Mouse (Mus musculus): ENCODE measurements at regions not wholly inside any gene's neighbourhood (a gene's known extent, or its start where the extent isn't known, plus 50 kb on each side); places are given as distances from the start of the nearest gene placed in this dataset.

DNA sequence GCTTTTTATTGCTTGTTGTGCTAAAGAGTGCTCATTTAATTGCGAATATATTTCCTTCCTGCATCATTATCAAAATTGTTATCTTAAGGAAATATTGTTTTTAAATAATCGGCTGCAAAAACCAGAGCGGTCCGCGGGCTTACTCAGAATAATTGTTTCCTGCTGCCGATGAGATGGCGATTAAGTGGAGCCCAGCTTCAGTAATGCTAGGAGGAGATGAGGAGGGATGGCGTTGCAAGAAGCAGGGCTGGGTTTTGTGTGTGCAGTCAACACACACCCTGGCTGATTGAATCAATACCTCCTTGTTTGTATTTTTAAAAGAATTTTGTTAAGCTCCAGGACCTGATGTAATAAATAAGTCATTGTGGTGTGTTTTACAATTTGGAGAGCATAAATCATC, 331.2 kb downstream of the Setd4 start:
- no peak for TF ChIP-seq CTCF (IDR thresholded peaks at IDR 0.05; ENCODE audit: low read depth, low read length)
- TF ChIP-seq POLR2A (IDR thresholded peaks at IDR 0.05; ENCODE audit: insufficient read depth, low read length) = no peak
- TF ChIP-seq EP300 (IDR thresholded peaks at IDR 0.05; ENCODE audit: insufficient read depth, low read depth, low read length) = no peak
- Histone ChIP-seq H3K27ac (ENCODE audit: insufficient read depth, low read length) (no peak overlapping the region), H3K9me3 (replicated peaks; ENCODE audit: control insufficient read depth, insufficient read depth, low read length, poor library complexity, severe bottlenecking) (no peaks in the 10 kb centered on the region), H3K4me1 (ENCODE audit: control insufficient read depth, insufficient read depth, low read length) (no peaks in the 10 kb centered on the region), H3K4me3 (ENCODE audit: low read depth, low read length) (no peak overlapping the region), H3K36me3 (ENCODE audit: control insufficient read depth, insufficient read depth, low read length, poor library complexity, severe bottlenecking) (no peaks in the 10 kb centered on the region), H3K27me3 (ENCODE audit: control insufficient read depth, insufficient read depth, low read length, poor library complexity, severe bottlenecking) (no peaks in the 10 kb centered on the region; the same call in 1 of the 2 replicates), H3K9ac (ENCODE audit: low read depth, poor library complexity, severe bottlenecking) (no peak overlapping the region)

DNA sequence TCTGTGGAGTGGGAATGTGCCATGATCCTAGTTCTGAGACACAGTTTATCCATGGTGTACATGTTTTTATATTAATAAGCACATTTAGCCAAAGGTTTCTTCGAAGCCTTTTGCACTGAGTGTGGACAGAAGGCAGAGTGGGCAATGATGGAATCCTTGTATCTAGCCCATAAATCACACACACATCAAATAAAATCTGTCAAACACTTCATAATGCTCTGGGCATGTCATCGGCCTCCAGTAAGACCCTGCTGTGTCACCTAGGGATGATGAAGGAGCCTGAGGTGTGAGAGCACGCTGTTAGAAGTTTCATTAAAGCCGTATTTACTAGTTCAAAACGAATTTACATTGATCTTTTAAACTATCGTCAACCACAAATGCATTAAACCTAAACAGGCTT, 331.7 kb downstream of the Setd4 start:
- no peak overlapping the region for H3K9ac ChIP-seq (ENCODE audit: low read depth, poor library complexity, severe bottlenecking)
- no peak overlapping the region for H3K27ac ChIP-seq (ENCODE audit: insufficient read depth, low read length)
- no peaks in the 10 kb centered on the region for H3K9me3 ChIP-seq (replicated peaks; ENCODE audit: control insufficient read depth, insufficient read depth, low read length, poor library complexity, severe bottlenecking)
- no peaks in the 10 kb centered on the region for H3K4me1 ChIP-seq (ENCODE audit: control insufficient read depth, insufficient read depth, low read length)
- no peaks in the 10 kb centered on the region; the same call in 1 of the 2 replicates for H3K27me3 ChIP-seq (ENCODE audit: control insufficient read depth, insufficient read depth, low read length, poor library complexity, severe bottlenecking)
- H3K36me3 ChIP-seq (ENCODE audit: control insufficient read depth, insufficient read depth, low read length, poor library complexity, severe bottlenecking) = no peaks in the 10 kb centered on the region
- H3K4me3 ChIP-seq (ENCODE audit: low read depth, low read length) = no peak overlapping the region
- TF ChIP-seq CTCF (IDR thresholded peaks at IDR 0.05; ENCODE audit: low read depth, low read length) (no peak), POLR2A (IDR thresholded peaks at IDR 0.05; ENCODE audit: insufficient read depth, low read length) (no peak), EP300 (IDR thresholded peaks at IDR 0.05; ENCODE audit: insufficient read depth, low read depth, low read length) (no peak)

DNA sequence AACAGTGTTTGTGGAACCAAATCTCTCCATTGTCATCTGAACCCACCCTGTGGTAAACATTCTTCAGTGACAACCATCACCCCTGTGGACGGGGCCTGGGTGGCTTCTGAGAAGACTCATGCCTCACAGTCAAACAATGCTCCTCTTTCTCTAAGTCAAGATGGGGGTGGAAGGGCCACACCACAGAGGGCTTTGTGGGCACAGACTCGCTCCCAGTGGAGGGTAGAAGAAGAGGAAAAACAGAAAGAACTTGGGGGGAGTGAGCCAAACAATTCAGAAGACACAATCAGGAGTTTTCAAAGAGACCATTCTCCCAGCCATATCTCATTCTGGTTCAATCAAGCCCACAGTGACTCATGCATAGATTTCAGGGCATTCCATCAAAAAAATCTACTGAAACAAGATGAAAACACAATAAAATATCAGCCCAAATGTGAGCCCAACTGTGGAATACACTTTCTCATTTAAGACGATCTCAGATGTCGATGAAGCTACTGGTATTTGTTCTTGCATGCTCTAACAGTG, 339.7 kb downstream of the Setd4 start:
- Histone ChIP-seq H3K36me3 (ENCODE audit: control insufficient read depth, insufficient read depth, low read length, poor library complexity, severe bottlenecking) (no peaks in the 10 kb centered on the region), H3K27ac (ENCODE audit: insufficient read depth, low read length) (no peak overlapping the region), H3K27me3 (ENCODE audit: control insufficient read depth, insufficient read depth, low read length, poor library complexity, severe bottlenecking) (no peaks in the 10 kb centered on the region), H3K9me3 (replicated peaks; ENCODE audit: control insufficient read depth, insufficient read depth, low read length, poor library complexity, severe bottlenecking) (no peaks in the 10 kb centered on the region), H3K9ac (ENCODE audit: low read depth, poor library complexity, severe bottlenecking) (no peak overlapping the region), H3K4me1 (ENCODE audit: control insufficient read depth, insufficient read depth, low read length) (no peaks in the 10 kb centered on the region), H3K4me3 (ENCODE audit: low read depth, low read length) (no peak overlapping the region)
- TF ChIP-seq EP300 (IDR thresholded peaks at IDR 0.05; ENCODE audit: insufficient read depth, low read depth, low read length) = no peak
- TF ChIP-seq POLR2A (IDR thresholded peaks at IDR 0.05; ENCODE audit: insufficient read depth, low read length) = no peak
- TF ChIP-seq CTCF (IDR thresholded peaks at IDR 0.05; ENCODE audit: low read depth, low read length) = no peak

DNA sequence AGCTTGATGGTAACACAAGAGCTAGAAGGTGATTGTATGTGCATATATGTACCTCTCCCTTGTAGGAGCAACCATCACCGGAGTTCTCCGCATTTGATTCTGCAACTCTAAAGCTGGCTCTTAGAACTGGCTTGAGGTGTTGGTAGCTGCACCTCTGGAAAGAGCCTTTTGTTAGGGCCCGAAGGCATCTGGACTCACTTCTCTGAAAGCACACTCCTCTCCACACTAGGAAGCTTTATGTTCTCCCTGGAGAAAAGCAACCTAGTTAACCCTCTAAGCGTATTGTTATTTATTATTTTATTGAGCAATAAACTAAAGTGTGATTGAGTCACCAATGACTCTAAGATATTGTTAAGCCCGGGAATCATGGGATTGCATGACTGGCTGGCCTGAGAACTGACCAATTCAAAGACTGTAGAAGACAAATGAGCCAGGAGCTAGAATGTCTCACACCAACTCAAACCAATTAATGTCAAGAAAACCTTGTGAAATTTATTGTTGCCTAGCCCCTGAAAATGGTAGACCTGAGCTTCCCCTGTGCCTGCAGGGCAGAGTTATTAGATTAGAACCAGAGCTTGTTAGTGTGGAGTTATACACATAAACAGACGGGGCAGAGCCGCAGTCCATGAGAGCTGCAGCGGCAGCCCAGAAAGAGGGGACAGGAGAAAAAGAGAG, 340.6 kb downstream of the Setd4 start:
- no peaks in the 10 kb centered on the region for H3K27me3 ChIP-seq (ENCODE audit: control insufficient read depth, insufficient read depth, low read length, poor library complexity, severe bottlenecking)
- H3K4me3 ChIP-seq (ENCODE audit: low read depth, low read length) = no peak overlapping the region
- H3K4me1 ChIP-seq (ENCODE audit: control insufficient read depth, insufficient read depth, low read length) = no peaks in the 10 kb centered on the region
- TF ChIP-seq POLR2A (IDR thresholded peaks at IDR 0.05; ENCODE audit: insufficient read depth, low read length) = no peak
- no peak for TF ChIP-seq CTCF (IDR thresholded peaks at IDR 0.05; ENCODE audit: low read depth, low read length)
- TF ChIP-seq EP300 (IDR thresholded peaks at IDR 0.05; ENCODE audit: insufficient read depth, low read depth, low read length) = no peak
- H3K27ac ChIP-seq (ENCODE audit: insufficient read depth, low read length) = no peak overlapping the region
- H3K9me3 ChIP-seq (replicated peaks; ENCODE audit: control insufficient read depth, insufficient read depth, low read length, poor library complexity, severe bottlenecking) = no peaks in the 10 kb centered on the region
- H3K36me3 ChIP-seq (ENCODE audit: control insufficient read depth, insufficient read depth, low read length, poor library complexity, severe bottlenecking) = no peaks in the 10 kb centered on the region
- H3K9ac ChIP-seq (ENCODE audit: low read depth, poor library complexity, severe bottlenecking) = no peak overlapping the region

DNA sequence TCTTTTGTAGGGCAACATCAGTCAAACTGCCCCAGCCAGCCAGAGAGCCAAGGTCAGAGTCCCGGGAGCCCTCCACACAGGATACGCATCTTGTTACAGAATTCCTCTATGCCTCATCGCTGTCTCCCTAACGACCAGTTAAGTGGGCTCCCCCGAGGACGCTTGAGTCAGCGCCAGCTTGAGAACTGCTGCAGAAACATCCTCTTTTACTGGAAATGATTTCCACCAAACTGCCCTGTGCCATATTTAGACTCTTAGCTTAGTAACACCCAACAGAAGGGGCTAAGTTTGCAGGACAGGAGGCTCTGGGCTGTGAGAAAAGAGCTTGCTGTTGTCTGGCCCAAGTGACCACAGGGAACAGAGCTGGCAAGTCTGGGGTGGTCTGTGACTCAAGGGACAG, 357.0 kb downstream of the Setd4 start:
- Histone ChIP-seq H3K4me3 (ENCODE audit: low read depth, low read length) (no peak overlapping the region), H3K9ac (ENCODE audit: low read depth, poor library complexity, severe bottlenecking) (no peak overlapping the region), H3K27me3 (ENCODE audit: control insufficient read depth, insufficient read depth, low read length, poor library complexity, severe bottlenecking) (no peaks in the 10 kb centered on the region; the same call in 1 of the 2 replicates), H3K9me3 (replicated peaks; ENCODE audit: control insufficient read depth, insufficient read depth, low read length, poor library complexity, severe bottlenecking) (no peaks in the 10 kb centered on the region), H3K27ac (ENCODE audit: insufficient read depth, low read length) (no peak overlapping the region), H3K36me3 (ENCODE audit: control insufficient read depth, insufficient read depth, low read length, poor library complexity, severe bottlenecking) (no peaks in the 10 kb centered on the region), H3K4me1 (ENCODE audit: control insufficient read depth, insufficient read depth, low read length) (no peaks in the 10 kb centered on the region)
- TF ChIP-seq POLR2A (IDR thresholded peaks at IDR 0.05; ENCODE audit: insufficient read depth, low read length) (no peak), CTCF (IDR thresholded peaks at IDR 0.05; ENCODE audit: low read depth, low read length) (no peak), EP300 (IDR thresholded peaks at IDR 0.05; ENCODE audit: insufficient read depth, low read depth, low read length) (no peak)

DNA sequence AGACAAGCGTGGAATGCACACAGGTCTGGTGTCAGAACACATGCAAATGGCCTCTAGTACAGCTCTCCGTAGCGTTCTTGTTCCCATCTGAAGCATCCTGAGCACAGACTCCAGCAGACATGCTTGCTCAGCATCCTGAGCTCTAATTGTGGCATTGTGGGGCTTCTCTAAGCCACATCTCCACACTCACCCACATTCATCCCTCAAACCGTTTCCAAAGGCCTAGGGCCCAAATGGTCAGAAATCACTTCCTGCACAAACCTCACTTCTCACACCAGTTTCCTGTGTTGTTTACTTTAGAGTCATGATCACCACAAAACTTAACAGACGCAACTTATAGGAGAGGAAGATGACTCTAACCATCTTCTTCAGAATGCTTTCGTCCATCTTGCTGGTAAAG, 358.1 kb downstream of the Setd4 start:
- no peak for TF ChIP-seq CTCF (IDR thresholded peaks at IDR 0.05; ENCODE audit: low read depth, low read length)
- no peak for TF ChIP-seq EP300 (IDR thresholded peaks at IDR 0.05; ENCODE audit: insufficient read depth, low read depth, low read length)
- TF ChIP-seq POLR2A (IDR thresholded peaks at IDR 0.05; ENCODE audit: insufficient read depth, low read length) = no peak
- Histone ChIP-seq H3K36me3 (ENCODE audit: control insufficient read depth, insufficient read depth, low read length, poor library complexity, severe bottlenecking) (no peaks in the 10 kb centered on the region), H3K9me3 (replicated peaks; ENCODE audit: control insufficient read depth, insufficient read depth, low read length, poor library complexity, severe bottlenecking) (no peaks in the 10 kb centered on the region)

More for the DNA sequence above, 358.1 kb downstream of the Setd4 start:
- H3K4me3 ChIP-seq (ENCODE audit: low read depth, low read length) = no peak overlapping the region
- no peak overlapping the region for H3K27ac ChIP-seq (ENCODE audit: insufficient read depth, low read length)
- H3K9ac ChIP-seq (ENCODE audit: low read depth, poor library complexity, severe bottlenecking) = no peak overlapping the region
- no peaks in the 10 kb centered on the region for H3K4me1 ChIP-seq (ENCODE audit: control insufficient read depth, insufficient read depth, low read length)
- H3K27me3 ChIP-seq (ENCODE audit: control insufficient read depth, insufficient read depth, low read length, poor library complexity, severe bottlenecking) = no peaks in the 10 kb centered on the region; the same call in 1 of the 2 replicates
